ENCODE assay signal across 24 mouse cellular contexts in genomic region chr19:37119281-37119680, GRCm38 (mm10).
A peak's percentile ranks its signal among the peaks of the same experiment; 100 is the strongest.
DNase-seq lines count a peak whose midpoint lies in the region; ATAC-seq lines count a peak whose summit lies in the region.
"Had no signal": no experiment of that assay in that cellular context is flagged by ENCODE, and none has a peak within 500 bp of the region (broad histone marks: within the 10 kb centered on the region; RNA-seq: fewer than 3 reads in every experiment).

No protein-coding gene starts in this region.

- no peaks in the 10 kb centered on the region for H3K36me3 ChIP-seq in kidney, embryonic 14.5 days (ENCODE audit: control insufficient read depth, insufficient read depth, low read length)
- H3K36me3 ChIP-seq in hindbrain, embryonic 10.5 days = no peaks in the 10 kb centered on the region
- H3K36me3 ChIP-seq: embryonic facial prominence, embryonic 12.5 days; heart, embryonic 15.5 days; limb, embryonic 10.5 days; liver, embryonic 15.5 days; lung, embryonic 15.5 days had no signal

- H3K27me3 ChIP-seq in kidney, embryonic 14.5 days (ENCODE audit: control insufficient read depth, insufficient read depth, low read length) = no peaks in the 10 kb centered on the region
- H3K27me3 ChIP-seq in hindbrain, embryonic 10.5 days (ENCODE audit: insufficient read depth, poor library complexity, severe bottlenecking) = no peaks in the 10 kb centered on the region
- H3K27me3 ChIP-seq: embryonic facial prominence, embryonic 12.5 days; forebrain, embryonic 13.5 days; heart, embryonic 15.5 days; hindbrain, embryonic 15.5 days; liver, embryonic 15.5 days; lung, embryonic 15.5 days had no signal

- H3K4me2 ChIP-seq in kidney, embryonic 14.5 days (replicated peaks; ENCODE audit: low read depth, low read length) = no peak overlapping the region
- H3K4me2 ChIP-seq: embryonic facial prominence, embryonic 12.5 days; forebrain, embryonic 13.5 days; heart, embryonic 15.5 days; hindbrain, embryonic 15.5 days; liver, embryonic 15.5 days; lung, embryonic 15.5 days had no signal

- no peaks in the 10 kb centered on the region for H3K9me3 ChIP-seq in kidney, embryonic 14.5 days (ENCODE audit: control insufficient read depth, low read length)
- H3K9me3 ChIP-seq in hindbrain, embryonic 10.5 days = no peaks in the 10 kb centered on the region
- H3K9me3 ChIP-seq: embryonic facial prominence, embryonic 12.5 days; forebrain, embryonic 13.5 days; heart, embryonic 15.5 days; hindbrain, embryonic 15.5 days; limb, embryonic 10.5 days; liver, embryonic 15.5 days; lung, embryonic 15.5 days had no signal

- no peak for ATAC-seq in kidney, embryonic 14.5 days (ENCODE audit: low FRiP score, low TSS enrichment)
- ATAC-seq: activated CD4-positive, CD25-positive, alpha-beta regulatory T cell, adult 4 months; forebrain, embryonic 13.5 days had no signal

- no peak overlapping the region for H3K4me3 ChIP-seq in kidney, embryonic 14.5 days (ENCODE audit: low read length)
- H3K4me3 ChIP-seq in hindbrain, embryonic 10.5 days = no peak overlapping the region
- H3K4me3 ChIP-seq: embryonic facial prominence, embryonic 12.5 days; erythroblast, embryonic 14.5 days; forebrain, embryonic 13.5 days; heart, embryonic 15.5 days; hindbrain, embryonic 15.5 days; limb, embryonic 10.5 days; liver, embryonic 15.5 days; lung, embryonic 15.5 days had no signal

- H3K27ac ChIP-seq in kidney, embryonic 14.5 days (ENCODE audit: low read depth, low read length) = no peak overlapping the region
- no peak overlapping the region for H3K27ac ChIP-seq in hindbrain, embryonic 10.5 days
- H3K27ac ChIP-seq: embryonic facial prominence, embryonic 12.5 days; forebrain, embryonic 13.5 days; heart, embryonic 15.5 days; hindbrain, embryonic 15.5 days; limb, embryonic 10.5 days; liver, embryonic 15.5 days; lung, embryonic 15.5 days had no signal

- H3K9ac ChIP-seq in kidney, embryonic 14.5 days (ENCODE audit: low read depth, low read length) = no peak overlapping the region
- H3K9ac ChIP-seq: embryonic facial prominence, embryonic 12.5 days; forebrain, embryonic 13.5 days; heart, embryonic 15.5 days; hindbrain, embryonic 15.5 days; liver, embryonic 15.5 days; lung, embryonic 15.5 days had no signal

- DNase-seq in gastrocnemius, adult 18-20 months (ENCODE audit: low spot score) = peak; percentile 29
- no peak for DNase-seq in gastrocnemius, adult 8-10 months (ENCODE audit: low spot score in 2 of 2)
- peak; percentile 18 for DNase-seq in kidney, adult 9 months
- DNase-seq in MN1 (ENCODE audit: low spot score) = peak; percentile 21
- peak; percentile 58 for DNase-seq in brain, adult 2 months (ENCODE audit: low read depth, low spot score)
- no peak for DNase-seq in testis, postnatal 14 days (ENCODE audit: low spot score)
- DNase-seq in hindbrain, embryonic 10.5 days (ENCODE audit: low spot score) = no peak
- DNase-seq: adrenal gland, postnatal 25 days; cerebellum, adult 11-12 months; cerebellum, postnatal 10 days; heart, postnatal 4 days; kidney, postnatal 4 days; liver; lung, postnatal 4 days had no signal

- 68% methylated on average over 2 of the region's 2 CpGs for WGBS in kidney, embryonic 14.5 days
- WGBS in hindbrain, embryonic 10.5 days = 54% methylated on average over 2 of the region's 2 CpGs

- H3K4me1 ChIP-seq in kidney, embryonic 14.5 days (ENCODE audit: control insufficient read depth, insufficient read depth, low read length) = no peaks in the 10 kb centered on the region
- no peaks in the 10 kb centered on the region for H3K4me1 ChIP-seq in hindbrain, embryonic 10.5 days (replicated peaks)
- H3K4me1 ChIP-seq: embryonic facial prominence, embryonic 12.5 days; forebrain, embryonic 13.5 days; limb, embryonic 10.5 days; liver, embryonic 15.5 days; lung, embryonic 15.5 days had no signal

Comparison
In these comparisons a context has a peak if more than half of its experiments do, and no peak if none do; other contexts are left out.
1. DNase-seq: peak in gastrocnemius, adult 18-20 months (single experiment), kidney, adult 9 months (single experiment), MN1 (single experiment) and brain, adult 2 months (single experiment); none in gastrocnemius, adult 8-10 months (0 of 2), testis, postnatal 14 days (single experiment) and hindbrain, embryonic 10.5 days (single experiment).